Mouse (Mus musculus) cerebellum, postnatal 14 days (tissue): ENCODE results near the gene Cdk19.

ENCODE experiments used
- DNase-seq, 2 experiments: peaks; one replicate each; pipeline ENCODE4 v3.0.0; 2021; ENCODE audit warnings: mixed read lengths in 2 of 2

Gene Cdk19

DNA sequence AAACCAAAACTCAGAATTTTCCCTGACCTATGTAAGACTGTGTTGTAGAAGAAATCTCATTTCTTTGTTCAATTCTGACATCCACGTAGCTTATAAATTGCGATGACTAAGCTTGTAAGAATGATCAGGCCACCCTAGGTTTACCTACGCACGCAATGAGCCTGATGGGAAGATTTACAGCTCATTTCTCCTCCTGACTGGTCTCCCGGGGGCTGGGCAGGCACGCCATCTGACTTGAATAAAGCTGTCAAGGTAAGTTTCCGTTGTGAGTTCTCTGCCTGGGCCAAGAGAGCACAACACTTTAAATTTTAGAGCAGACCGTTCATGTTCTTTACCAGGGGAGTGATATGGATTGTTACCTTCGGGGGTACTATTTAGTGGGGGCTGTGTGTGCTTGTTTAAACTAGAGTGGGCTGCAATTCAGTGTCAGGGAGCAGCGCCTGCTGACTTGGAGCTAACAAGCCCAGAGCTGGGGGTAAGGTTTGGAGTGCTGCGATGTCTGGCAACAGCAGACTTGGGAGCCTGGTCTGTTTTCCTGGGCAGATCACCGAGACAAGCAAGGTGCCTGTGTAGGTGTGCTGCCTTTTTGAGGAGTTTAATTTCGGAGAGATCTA, at the start of gene Cdk19:
Gene Cdk19, plus strand, starts transcription at position 214 of the 614 bp plus-strand sequence.
- no peak for DNase-seq

DNA sequence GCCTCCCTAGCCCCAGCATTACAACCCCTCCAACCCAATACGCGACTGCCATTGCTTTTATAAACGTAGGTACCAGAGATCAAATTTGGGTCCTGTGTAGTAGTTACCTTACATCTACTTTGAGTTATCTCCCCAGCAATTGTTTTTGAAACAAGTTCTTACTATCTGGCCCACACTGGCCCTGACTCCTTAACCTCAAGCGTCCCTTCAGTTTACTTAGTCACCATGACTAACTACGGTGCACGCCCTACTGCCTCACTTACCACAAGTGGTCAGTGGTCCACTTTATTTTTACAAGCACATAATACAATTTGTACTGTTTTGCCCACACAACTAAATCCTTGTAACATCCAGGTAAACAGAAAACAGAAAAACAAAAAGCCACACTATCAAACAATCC, 46.7 kb upstream of the Cdk19 start:
- DNase-seq, result no peak

DNA sequence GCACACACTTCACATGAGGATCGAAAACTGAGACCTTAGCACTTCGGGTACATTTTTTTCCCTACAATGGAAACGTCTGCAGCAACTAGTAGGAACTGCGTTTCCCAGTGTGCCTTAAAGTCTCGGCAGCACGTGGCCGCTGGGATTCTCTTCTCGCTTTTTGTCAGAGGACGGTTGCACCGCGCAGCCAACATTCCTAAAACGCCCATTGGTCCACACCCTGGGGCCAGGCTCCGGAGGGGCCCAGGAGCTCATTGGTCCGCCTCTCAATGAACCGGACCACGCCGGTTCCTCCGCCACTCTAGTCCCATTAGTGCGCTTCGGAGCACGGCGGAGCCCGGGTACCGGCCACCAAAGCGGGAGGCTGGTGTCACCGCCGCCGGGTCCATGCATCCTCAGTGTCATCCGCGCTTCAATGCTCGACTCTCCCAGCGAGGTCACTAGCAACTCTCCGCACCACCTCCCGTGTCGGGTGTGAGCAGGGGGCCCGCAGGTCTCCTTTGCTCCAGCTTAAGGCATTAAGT, 38.7 kb upstream of the Cdk19 start:
- peak; percentile 85 to 91 for DNase-seq

DNA sequence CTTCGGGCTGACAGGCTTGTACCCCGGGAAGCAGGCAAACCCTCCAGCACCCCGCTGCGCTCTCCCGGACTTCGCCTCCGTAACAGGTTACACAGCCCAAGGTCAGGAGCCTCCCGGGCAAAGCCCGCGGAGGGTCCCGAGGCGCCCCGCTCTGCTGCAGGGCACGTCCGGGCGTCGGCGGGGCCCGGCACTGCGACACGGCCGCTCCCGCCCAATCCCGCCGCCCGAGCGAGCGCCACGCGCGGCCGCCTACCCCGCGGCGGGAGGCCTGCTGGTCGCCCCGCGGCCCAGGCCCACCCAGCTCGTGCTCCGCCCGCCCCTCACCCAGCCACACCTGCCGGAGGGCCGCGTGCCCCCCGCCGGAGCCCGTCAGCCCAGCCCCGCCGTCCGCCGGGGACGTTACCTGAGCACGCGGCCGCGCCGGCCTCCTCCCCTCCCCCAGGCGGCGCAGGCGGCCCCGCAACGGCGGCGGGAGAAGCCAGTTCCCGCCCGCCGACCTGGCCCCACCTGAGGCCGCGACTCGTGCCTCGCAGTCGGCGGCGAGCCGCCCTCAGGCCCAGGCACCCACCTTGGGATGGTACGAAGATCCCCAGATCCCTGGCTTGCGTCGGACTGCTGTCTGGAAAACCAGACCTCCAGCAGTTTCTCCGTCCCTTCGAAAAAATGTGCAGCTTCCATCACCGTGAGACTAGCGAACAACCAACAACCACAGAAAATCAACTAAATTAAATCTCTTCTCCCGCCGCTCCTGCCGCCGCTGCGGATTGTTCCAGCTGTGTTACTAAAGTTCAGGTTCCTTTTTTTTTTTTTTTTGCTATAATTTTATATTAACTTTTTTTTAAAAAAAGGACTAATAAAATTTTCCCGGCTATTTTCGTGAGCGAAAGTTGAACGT, 37.9 kb upstream of the Cdk19 start:
- DNase-seq, result peak; percentile 61 to 71

DNA sequence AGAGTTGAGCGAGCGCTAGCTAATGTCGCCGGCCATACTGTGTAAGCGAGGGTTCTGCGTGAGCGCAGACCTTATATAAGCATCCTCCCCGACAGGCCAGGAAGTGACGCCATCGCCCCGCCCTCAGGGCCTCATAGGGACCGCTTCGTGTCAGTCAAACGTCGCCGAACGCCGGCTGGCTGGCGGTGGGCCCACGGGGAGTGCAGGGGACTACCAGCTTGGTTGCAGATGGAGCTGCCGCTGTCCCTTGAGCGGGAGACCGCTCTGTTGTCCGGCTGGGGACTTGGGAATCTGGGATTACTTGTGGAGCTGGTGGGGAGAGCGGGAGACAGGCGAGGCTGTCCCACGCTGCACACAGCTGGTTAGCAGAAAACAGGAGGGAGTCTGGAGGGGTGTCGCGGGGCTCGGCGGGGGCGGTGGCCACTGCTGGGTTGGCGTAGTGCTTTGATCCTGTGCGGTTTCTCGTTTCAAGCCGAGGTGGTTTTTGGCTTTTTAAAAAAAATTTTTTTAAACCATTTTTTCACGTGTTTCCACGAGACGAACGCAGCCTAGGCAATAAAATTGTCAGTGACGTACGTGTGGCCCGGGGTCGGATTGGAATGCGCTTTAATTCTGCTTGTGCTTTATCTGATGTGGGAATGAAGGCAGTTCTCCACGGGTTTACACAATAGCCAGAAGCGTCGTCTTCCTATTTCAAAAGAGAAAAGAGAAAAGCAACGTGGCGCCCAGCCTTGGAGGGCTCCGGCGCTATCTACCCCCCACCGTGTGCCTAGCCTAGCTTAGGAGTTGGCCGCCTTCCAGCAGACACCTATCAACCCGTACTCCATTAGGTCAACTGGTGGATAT, 37.0 kb upstream of the Cdk19 start, which contains the start of gene Amd1:
Gene Amd1, minus strand, starts transcription at position 47 of the 846 bp plus-strand sequence.
- peak; percentile 100 for DNase-seq

DNA sequence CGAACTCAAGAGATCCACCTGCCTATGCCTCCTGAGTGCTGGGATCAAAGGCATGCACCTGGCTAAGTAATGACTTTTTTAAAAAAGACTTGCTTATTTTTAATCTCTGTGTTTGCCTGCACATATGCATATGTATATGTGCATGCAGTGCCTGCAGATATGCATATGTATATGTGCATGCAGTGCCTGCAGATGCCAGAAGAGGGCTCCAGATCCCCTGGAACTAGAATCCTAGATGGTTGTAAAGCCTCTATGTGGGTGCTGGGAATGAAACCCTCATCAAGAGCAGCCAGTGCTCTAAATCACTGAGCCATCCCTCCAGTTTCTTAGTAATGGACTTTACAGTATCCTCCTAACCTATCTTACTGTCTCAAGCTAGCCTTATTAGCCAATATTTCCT, 33.4 kb upstream of the Cdk19 start:
- DNase-seq, result no peak

DNA sequence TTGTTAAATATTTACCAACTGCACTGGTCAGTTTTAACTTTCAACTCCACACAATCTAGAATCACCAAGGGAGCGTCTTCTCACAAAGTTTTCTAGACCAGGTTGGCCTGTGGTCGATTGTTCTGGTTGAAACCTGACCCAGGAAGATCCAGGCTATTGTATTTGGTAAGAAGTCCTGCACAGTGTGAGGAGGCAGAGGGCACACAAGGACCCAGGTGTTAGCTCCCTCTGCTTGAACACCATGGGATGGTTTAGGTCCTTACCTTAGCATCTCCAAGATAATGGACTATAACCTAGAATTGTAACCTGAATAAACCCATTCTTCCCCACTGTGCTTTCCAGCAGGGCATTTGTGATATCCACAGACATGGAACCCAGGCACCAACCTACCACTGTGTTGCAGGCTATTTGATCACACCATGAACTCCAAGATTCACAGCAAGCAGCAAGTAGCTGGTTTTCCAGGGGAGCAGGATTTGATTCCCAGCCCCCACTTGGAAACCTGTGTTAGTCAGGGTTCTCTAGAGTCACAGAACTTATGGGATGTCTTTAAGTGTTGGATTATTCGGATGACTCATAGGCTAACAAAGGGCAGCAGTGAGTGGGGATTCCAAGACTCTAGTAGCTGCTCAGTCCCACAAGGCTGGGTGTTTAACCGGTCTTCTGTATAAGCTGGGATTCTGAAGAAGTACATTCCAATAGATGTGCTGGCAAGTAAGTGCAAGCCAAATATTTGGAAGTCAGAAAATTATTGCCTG, 31.4 kb upstream of the Cdk19 start:
- DNase-seq, result no peak

DNA sequence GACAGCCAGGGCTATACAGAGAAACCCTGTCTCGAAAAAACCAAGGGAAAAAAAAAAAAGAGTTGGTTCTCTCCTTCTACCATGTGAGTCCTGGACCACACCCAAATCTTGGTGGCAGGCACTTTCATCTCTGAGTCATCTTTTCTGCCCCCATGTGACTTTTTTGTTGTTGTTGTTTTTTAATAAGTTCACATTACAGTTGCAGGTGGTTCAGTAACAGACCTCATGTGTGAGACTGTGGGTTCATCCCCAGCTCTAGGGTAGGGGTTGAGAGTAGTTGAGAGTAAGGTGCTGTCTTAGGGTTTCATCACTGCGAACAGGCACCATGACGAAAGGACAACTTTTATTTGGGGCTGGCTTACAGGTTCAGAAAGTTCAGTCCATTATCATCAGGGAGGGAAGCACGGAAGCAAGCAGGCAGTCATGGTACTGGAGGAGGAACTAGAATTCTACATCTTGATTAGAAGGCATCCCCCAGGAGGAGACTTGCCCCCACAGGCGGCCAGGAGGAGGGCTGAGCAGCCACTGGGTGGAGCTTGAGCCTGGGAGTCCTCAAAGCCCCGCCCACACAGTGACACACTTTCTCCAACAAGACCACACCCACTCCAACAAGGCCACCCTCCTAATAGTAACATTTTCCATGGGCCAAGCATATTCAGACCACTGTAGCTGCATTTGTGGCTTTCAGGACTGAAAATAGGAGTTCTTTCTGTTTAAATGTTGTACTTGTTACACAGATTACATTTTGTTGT, 29.3 kb upstream of the Cdk19 start:
- DNase-seq, result no peak

DNA sequence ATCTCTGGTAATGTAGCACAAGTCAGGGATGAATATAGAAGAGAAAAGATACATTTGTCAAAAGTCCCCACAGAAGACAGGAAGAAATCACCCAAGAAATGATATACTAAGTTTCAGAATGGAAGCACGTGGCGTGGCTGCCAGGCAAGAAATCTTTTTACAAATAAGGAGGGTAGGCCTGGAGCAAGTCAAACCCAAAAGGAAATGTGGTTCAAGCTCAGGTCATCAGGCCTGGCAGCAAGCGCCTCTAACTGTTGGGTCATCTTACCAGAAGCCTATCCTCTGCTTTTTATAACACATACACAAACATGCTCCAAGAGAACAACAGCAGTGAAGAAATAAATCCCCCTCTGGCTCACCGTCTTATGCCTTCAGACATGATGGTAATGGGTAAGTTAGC, 26.6 kb upstream of the Cdk19 start:
- no peak for DNase-seq

DNA sequence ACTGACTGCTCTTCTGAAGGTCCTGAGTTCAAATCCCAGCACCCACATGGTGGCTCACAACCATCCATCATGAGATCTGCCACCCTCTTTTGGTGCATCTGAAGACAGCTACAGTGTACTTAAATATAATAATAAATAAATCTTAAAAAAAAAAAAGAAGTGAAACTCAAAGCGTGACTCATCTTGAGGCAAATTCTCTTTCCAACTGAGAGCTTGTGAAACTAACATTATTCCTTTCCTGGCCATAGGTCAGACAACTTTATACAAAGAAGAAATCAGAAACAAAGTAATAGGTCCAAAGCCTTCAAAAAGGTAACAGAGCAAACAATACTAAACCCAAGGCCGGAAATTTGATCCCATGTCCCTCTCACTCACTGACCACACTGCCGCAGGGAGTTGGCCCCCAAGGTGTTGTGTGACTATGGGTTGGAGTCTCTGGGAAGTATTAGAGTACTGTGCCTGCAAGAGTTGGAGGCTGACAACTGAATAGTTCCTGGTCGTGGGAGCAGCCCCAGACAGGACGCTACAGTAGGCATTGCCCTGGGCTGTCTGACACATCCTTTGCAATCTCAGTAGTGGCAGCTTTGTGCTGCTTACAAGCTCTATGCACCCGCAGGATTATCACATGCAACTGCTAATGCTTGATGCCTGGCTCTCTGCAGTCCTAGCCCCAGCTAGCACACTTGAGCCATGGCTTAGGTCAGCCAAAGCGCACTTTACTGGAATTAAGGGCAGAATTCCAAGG, 22.4 kb upstream of the Cdk19 start:
- DNase-seq, result no peak

DNA sequence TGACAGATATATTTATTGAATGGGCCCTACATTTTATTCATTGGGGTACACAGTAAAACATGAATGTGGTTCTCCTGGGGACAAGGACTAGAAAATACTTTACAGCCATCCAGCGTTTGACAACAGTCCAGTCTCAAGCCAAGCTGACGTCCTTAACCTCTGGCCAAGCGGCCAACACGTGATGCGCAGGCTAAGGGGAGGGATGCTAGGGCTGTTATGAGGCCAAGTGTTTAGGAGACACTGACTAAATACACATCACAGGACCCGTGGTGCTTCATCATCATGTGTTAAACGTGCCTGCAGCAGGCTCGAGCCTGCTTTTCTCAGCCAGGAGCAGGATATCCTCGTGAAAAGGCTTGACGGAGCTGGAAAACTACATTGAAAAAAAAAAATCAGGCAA, 19.1 kb upstream of the Cdk19 start:
- no peak for DNase-seq

DNA sequence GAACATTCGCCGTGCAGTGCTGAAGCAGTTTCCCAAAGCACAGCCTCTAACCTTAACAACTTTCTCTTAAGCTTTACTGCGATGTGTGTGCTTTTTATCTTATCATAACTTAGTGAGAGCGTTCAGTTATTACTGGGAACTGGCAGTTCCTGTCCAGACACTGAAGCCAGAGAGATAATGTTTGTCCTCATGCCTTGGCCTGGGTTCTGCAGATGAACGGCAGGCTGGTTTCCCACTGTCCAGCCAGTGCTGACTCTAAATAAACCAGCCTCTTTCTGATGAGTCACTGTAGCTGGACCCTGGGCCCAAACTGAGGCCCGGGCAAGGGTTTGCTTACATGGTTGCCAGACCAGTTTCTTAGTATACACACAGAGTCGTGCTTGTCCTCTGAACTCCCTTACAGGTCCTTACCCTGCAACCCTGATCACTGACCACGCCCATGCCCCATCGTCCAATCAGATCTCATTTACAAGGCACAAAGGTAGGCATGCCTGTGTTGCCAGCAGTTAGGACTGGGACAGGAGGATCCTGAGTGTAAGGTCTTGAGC, 11.3 kb upstream of the Cdk19 start:
- no peak for DNase-seq

DNA sequence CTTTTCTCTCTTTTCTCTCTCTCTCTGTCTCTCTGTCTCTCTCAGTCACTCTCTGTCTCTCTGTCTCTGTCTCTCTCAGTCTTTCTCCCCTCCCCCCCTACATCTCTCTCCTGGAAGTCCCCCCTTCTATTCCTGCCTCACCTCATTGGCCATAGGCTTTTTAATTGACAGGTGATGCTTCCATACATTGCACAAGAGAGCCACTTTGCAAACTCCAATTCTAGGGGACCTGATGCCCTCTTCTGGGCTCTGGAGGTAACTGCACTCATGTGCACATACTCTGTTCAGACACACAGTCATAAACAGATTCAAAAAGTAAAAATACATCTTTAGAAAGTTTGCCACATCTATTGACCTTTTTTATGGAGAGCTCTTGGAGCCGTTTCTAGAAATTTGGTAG, 9.1 kb upstream of the Cdk19 start:
- no peak for DNase-seq

DNA sequence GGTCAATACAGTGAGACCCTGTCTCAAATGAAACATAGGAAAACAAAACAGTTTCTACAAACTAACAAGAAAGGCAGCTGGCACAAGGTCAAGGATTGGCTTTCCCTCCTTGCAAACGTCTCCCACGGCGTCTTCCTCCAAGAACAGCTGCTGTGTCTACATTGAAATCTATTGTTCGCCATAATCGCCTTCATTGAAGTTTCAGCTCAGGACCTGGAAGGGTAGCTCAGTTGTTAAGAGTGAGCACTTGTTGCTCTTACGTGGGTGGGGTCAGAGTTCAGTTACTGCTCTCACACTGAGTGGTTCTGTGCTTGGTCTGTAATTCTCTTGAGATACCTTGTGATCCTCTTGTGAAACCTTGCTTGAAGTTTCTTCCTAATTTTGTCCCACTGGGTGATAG, 6.5 kb upstream of the Cdk19 start:
- DNase-seq, result no peak

DNA sequence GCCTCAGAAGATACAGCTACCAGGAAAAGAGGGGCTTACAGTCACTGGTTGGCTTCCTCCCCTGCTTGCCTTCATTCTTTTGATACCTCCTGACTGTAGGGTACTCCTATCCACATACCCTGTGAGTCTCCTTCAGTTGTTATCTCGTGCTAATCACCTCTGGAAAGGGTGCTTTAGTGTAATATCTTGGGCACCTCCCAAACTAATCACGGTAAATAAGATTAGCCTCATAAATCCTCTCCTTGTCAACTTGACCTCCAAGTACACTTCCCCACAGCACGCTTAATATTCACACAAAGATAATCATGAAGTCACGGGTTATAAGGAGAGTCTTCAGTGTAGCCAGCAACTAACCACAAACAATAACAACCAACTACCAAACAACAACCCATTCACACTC, 2.7 kb downstream of the Cdk19 start:
- DNase-seq, result no peak

DNA sequence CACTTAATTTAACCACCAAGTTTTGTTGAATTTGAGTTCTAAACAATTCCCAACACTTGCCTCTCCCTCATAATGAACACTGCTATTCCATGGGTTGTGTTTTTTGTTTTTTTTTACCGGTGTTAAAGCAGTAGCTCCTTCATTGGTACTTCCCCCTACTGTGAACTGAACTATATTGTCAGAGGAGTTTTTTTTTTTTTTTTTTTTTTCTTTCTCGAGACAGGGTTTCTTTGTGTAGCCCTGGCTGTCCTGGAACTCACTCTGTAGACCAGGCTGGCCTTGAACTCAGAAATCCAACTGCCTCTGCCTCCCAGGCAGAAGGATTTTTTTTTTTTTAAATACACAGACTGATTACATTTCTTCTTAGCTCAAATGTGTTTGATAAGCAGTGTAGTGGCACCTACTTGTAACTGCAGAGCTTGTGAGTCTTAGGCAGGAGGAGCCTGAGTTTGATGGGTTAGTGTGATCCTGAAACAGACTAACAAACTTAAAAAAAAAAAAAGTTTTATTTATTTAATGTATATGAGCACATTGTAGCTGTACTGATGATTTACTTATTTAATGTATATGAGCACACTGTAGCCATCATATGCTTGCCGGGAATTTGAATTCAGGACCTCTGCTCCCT, 7.5 kb downstream of the Cdk19 start:
- no peak for DNase-seq

DNA sequence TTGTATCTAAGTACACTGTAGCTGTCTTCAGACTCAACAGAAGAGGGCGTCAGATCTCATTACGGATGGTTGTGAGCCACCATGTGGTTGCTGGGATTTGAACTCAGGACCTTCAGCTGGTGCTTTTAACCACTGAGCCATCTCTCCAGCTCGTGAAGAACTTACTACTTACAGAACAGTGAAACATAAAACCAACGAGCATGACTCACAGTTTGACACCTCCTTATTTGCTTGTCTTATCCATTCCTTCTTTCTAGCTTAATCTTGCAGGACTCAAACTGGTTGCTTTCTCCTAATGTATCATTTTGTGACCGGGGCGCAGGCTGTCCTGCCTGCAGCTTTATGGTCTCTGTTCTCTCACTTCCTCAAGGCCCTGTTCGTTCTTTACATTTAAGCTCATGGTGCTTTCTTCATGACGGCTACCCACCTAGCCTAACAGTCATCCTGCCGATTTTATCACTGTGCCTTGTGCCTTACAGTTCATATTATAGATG, 8.1 kb downstream of the Cdk19 start:
- no peak for DNase-seq

DNA sequence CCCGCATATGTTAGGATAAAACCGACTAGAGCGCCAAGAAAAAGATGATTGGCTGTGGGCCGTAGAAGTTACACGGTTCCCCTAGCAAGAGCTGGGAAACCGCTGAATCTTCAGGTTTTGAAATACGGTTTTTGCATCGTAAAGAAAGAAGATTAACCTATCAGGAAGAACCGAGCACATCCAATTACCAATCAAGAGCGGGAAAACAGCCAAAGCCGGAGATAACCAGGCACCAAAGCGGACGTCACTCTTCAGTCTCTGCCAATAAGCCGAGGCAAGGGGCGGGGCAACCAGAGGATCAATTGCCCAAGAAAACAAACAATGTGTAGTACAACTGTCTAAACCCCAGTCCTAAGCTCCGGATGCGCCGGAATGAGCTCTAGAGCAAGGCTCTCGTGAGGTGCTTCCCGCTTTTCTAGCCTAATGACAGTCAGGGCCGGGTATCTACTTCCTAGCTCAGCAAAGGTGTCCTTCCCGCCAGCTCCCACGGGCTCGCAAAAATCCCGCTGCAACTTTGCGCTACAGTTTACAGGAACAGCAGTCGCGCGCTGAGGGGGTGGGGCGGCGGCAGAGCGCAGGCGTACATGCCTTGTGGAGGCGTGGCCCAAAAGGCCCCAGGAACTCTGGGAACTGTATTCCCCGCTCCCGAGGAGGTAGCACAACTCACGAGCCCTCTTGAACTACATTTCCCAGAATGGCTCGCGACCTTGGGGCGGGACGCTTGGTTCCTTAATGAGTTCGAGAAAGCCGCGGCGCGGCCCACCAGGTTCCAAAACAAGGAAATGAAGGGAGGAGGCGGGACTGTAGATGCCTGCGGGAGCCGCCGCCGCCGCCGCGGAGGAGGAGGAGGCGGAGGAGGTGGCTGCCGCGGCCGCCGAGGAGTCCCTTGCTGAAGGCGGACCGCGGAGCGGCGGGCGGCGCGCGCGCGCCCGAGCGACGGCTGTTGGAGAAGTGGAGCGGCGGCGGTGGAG, 9.5 kb downstream of the Cdk19 start:
- DNase-seq, result peak; percentile 95 to 97
